Mouse (Mus musculus) MEL (cell line): ENCODE data around the gene Lmf2.
A peak's percentile ranks its signal among the peaks of the same experiment; 100 is the strongest.

ENCODE experiments used
- CTCF ChIP-seq, 3 experiments: IDR thresholded peaks in 2 of 3; conservative IDR thresholded peaks in 1 of 3; 2 replicates each; pipeline ENCODE4 v1.5.1; 2011 to 2012; ENCODE audit warnings: low read length in 3 of 3, low read depth in 2 of 3, mild to moderate bottlenecking in 2 of 3, improper control_type of control experiment in 1 of 3, inconsistent platforms in 1 of 3, mixed read lengths in 1 of 3, moderate library complexity in 1 of 3; ENCODE audit not compliant: control insufficient read depth in 1 of 3, insufficient read depth in 1 of 3, poor library complexity in 1 of 3, severe bottlenecking in 1 of 3
- GABPA ChIP-seq: IDR thresholded peaks from 2 replicates; pipeline ENCODE4 v1.6.1; 2012; ENCODE audit warnings: low read depth, mild to moderate bottlenecking, inconsistent platforms, low read length, improper control_type of control experiment, moderate library complexity
- MAFK ChIP-seq: IDR thresholded peaks from 2 replicates; pipeline ENCODE4 v1.6.1; 2011; ENCODE audit warnings: low read depth, mild to moderate bottlenecking, low read length, improper control_type of control experiment, borderline replicate concordance
- MAX ChIP-seq: IDR thresholded peaks from 2 replicates; pipeline ENCODE4 v1.6.1; 2011; ENCODE audit warnings: low read length, improper control_type of control experiment
- MEF2A ChIP-seq: IDR thresholded peaks from 2 replicates; pipeline ENCODE4 v1.6.1; 2014; ENCODE audit warnings: low read depth, mild to moderate bottlenecking, inconsistent platforms, low read length, improper control_type of control experiment; ENCODE audit not compliant: poor library complexity, insufficient replicate concordance, severe bottlenecking; ENCODE audit errors: extremely low read depth
- MYB ChIP-seq: IDR thresholded peaks from 2 replicates; pipeline ENCODE4 v1.6.1; 2011; ENCODE audit warnings: mild to moderate bottlenecking, low read depth, low read length, improper control_type of control experiment
- NELFE ChIP-seq: IDR thresholded peaks from 2 replicates; pipeline ENCODE4 v1.6.1; 2011; ENCODE audit warnings: low read depth, low read length, improper control_type of control experiment
- POLR2A ChIP-seq, 2 experiments: IDR thresholded peaks; 2 replicates each; pipeline ENCODE4 v1.6.1; 2011 to 2012; ENCODE audit warnings: low read length in 2 of 2, mild to moderate bottlenecking in 2 of 2, control low read depth in 1 of 2, improper control_type of control experiment in 1 of 2, low read depth in 1 of 2, moderate library complexity in 1 of 2; ENCODE audit not compliant: control insufficient read depth in 1 of 2, insufficient read depth in 1 of 2, poor library complexity in 1 of 2
- RAD21 ChIP-seq: IDR thresholded peaks from 2 replicates; pipeline ENCODE4 v1.6.1; 2011; ENCODE audit warnings: mild to moderate bottlenecking, low read depth, low read length, improper control_type of control experiment
- RCOR1 ChIP-seq: IDR thresholded peaks from 2 replicates; pipeline ENCODE4 v1.6.1; 2012; ENCODE audit warnings: low read depth, mild to moderate bottlenecking, inconsistent platforms, low read length, improper control_type of control experiment
- TAL1 ChIP-seq: IDR thresholded peaks from 2 replicates; pipeline ENCODE4 v1.6.1; 2012; ENCODE audit warnings: mild to moderate bottlenecking, inconsistent platforms, low read length, moderate library complexity, mixed read lengths
- TBP ChIP-seq: IDR thresholded peaks from 2 replicates; pipeline ENCODE4 v1.8.0; 2011; ENCODE audit warnings: low read depth, low read length, improper control_type of control experiment
- ZKSCAN1 ChIP-seq: IDR thresholded peaks from 2 replicates; pipeline ENCODE4 v1.6.1; 2012; ENCODE audit warnings: low read depth, mild to moderate bottlenecking, inconsistent platforms, low read length, improper control_type of control experiment, moderate library complexity
- ZMIZ1 ChIP-seq: IDR thresholded peaks from 2 replicates; pipeline ENCODE4 v1.6.1; 2012; ENCODE audit warnings: low read depth, mild to moderate bottlenecking, inconsistent platforms, low read length, improper control_type of control experiment, moderate library complexity

DNA sequence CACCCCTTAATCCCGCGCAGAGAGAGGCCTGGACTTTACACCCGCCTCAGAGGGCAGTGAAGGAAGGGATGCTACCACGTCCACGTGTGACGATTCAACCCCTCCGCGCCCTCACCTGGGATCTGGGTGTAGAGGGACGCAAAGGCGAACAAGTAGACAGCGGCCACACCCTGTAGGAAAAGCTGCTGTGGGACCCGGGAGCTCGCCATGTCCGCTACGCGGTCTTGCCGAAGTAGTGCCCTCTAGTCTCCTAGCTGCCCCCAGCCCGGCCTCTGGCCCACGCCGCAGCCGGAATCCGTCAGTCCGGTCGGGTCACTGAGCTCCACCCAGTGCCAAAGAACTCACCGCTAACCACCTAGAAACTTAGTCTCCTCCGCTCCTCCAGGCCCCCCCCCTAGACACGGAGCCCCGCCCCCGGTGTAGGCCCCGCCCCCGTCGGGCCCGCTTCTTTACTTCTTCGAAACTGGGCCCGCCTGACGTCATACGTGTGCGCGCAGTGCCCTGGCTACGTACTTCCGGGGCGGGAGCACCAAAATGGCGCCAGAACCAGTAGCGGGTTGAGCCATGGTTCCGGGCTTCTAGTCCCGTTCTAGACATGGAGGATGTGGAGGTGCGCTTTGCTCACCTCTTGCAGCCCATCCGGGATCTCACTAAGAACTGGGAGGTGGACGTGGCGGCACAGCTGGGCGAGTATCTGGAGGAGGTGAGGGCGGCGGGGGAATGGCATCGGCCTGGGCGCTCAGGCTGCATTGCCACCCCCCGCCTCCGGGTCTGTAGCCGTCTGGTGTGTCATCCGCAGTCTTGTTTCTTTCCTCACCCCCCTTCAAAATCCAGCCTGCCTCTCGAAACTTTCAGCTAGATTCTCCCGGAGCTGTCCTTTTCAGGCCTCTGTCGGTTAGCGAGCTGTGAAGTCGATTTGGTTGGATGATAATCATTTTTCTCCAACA is at the start of gene Lmf2, which contains the start of gene Ncaph2:
- TF ChIP-seq TBP (peak; percentile 68; the same call in 1 of the 2 replicates), ZMIZ1 (peak; percentile 19), CTCF (IDR thresholded peaks at IDR 0.05 in 2 of 3, conservative IDR thresholded peaks at IDR 0.05 in 1 of 3; ENCODE audit: control insufficient read depth in 1 of 3, insufficient read depth in 1 of 3, low read depth in 2 of 3, low read length in 3 of 3, poor library complexity in 1 of 3, severe bottlenecking in 1 of 3) (no peak), POLR2A (IDR thresholded peaks at IDR 0.05; ENCODE audit: control insufficient read depth in 1 of 2, insufficient read depth in 1 of 2, low read depth in 1 of 2, low read length in 2 of 2, poor library complexity in 1 of 2) (peak; percentile 76 to 77), GABPA (no peak), MAX (no peak), MEF2A (no peak), RAD21 (no peak), NELFE (peak; percentile 73), MAFK (no peak), RCOR1 (no peak), MYB (no peak), ZKSCAN1 (no peak), TAL1 (no peak)
